ENCODE assay signal across 9 mouse cellular contexts in the genomic region with DNA sequence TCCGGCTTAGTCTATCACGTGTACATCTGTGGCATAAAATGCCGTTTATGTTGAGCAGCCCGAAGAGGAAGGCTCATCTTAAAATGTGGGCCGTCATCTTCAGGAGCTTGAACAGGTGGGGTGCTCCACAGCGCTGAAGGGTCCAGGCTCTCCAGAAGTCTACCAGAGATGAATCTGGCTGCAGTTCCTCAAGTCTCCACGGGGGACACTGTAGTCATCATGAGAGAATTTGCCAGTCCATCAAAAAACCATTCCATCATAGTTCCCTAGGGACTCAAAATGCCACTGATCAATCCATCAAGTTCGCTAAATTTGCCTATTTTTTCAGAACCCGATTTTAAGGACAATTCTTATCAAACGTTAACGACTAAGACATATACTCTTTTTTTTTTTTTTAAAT. TPM values are rescaled to one million over a fixed set of nuclear protein-coding genes. Genes with fewer than 3 reads are reported as not detected.
DNase-seq lines count a peak whose midpoint lies in the region; ATAC-seq and TF ChIP-seq lines count a peak whose summit lies in the region.
"Had no signal": no experiment of that assay in that cellular context is flagged by ENCODE, and none has a peak within 500 bp of the region (broad histone marks: within the 10 kb centered on the region; RNA-seq: fewer than 3 reads in every experiment).

No protein-coding gene starts in this region.

- H3K9me3 ChIP-seq in hindbrain, embryonic 14.5 days (ENCODE audit: control insufficient read depth, low read length) = no peaks in the 10 kb centered on the region
- H3K9me3 ChIP-seq in hindbrain, embryonic 13.5 days = no peaks in the 10 kb centered on the region
- H3K9me3 ChIP-seq in MEL (replicated peaks; ENCODE audit: insufficient read depth, low read length) = no peaks in the 10 kb centered on the region

- no peak overlapping the region for H3K4me3 ChIP-seq in hindbrain, embryonic 14.5 days (replicated peaks; ENCODE audit: low read length)
- no peak overlapping the region for H3K4me3 ChIP-seq in hindbrain, embryonic 13.5 days
- H3K4me3 ChIP-seq in MEL (ENCODE audit: control insufficient read depth in 1 of 2, insufficient read depth in 1 of 2, low read depth in 2 of 2, low read length in 2 of 2) = no peak overlapping the region
- H3K4me3 ChIP-seq in cerebellum, adult 2 months (replicated peaks; ENCODE audit: insufficient read depth, low read depth, low read length) = no peak overlapping the region

- no peaks in the 10 kb centered on the region for H3K27me3 ChIP-seq in hindbrain, embryonic 14.5 days (ENCODE audit: control insufficient read depth, insufficient read depth, low read length)
- no peaks in the 10 kb centered on the region for H3K27me3 ChIP-seq in hindbrain, embryonic 13.5 days
- H3K27me3 ChIP-seq in MEL (ENCODE audit: control insufficient read depth in 1 of 2, insufficient read depth in 2 of 2, low read length in 2 of 2) = no peaks in the 10 kb centered on the region
- H3K27me3 ChIP-seq in cerebellum, adult 2 months (ENCODE audit: control insufficient read depth, insufficient read depth, low read length) = no peaks in the 10 kb centered on the region; the same call in 1 of the 2 replicates

- WGBS in hindbrain, embryonic 14.5 days = 42% methylated on average over 11 of the region's 11 CpGs
- 46% methylated on average over 11 of the region's 11 CpGs for WGBS in hindbrain, embryonic 13.5 days
- WGBS in cerebellum, adult 2 months = 41% methylated on average over 11 of the region's 11 CpGs

- no peak overlapping the region for H3K9ac ChIP-seq in hindbrain, embryonic 14.5 days
- no peak overlapping the region for H3K9ac ChIP-seq in hindbrain, embryonic 13.5 days
- no peak overlapping the region for H3K9ac ChIP-seq in MEL (ENCODE audit: control insufficient read depth, low read depth, low read length, poor library complexity, severe bottlenecking)

- no peak for TF ChIP-seq POLR2A in MEL (IDR thresholded peaks at IDR 0.05; ENCODE audit: control insufficient read depth in 1 of 2, insufficient read depth in 1 of 2, low read depth in 1 of 2, low read length in 2 of 2, poor library complexity in 1 of 2)
- TF ChIP-seq POLR2A in cerebellum, adult 2 months (IDR thresholded peaks at IDR 0.05; ENCODE audit: borderline replicate concordance, insufficient read depth, low read length) = no peak

- TF ChIP-seq CTCF in MEL (IDR thresholded peaks at IDR 0.05 in 2 of 3, conservative IDR thresholded peaks at IDR 0.05 in 1 of 3; ENCODE audit: control insufficient read depth in 1 of 3, insufficient read depth in 1 of 3, low read depth in 2 of 3, low read length in 3 of 3, poor library complexity in 1 of 3, severe bottlenecking in 1 of 3) = peak; percentile 45 to 61 (median 47)
- peak; percentile 75 for TF ChIP-seq CTCF in cerebellum, adult 2 months (IDR thresholded peaks at IDR 0.05; ENCODE audit: borderline replicate concordance, insufficient read depth, low read depth, low read length)

- TF ChIP-seq EP300 in MEL (IDR thresholded peaks at IDR 0.05; ENCODE audit: low read depth in 1 of 2, low read length in 2 of 2) = no peak

- peak; percentile 8 for TF ChIP-seq RAD21 in MEL (IDR thresholded peaks at IDR 0.05; ENCODE audit: low read depth, low read length)

- no peaks in the 10 kb centered on the region for H3K36me3 ChIP-seq in hindbrain, embryonic 14.5 days (replicated peaks; ENCODE audit: control insufficient read depth, insufficient read depth)
- H3K36me3 ChIP-seq in hindbrain, embryonic 13.5 days = no peaks in the 10 kb centered on the region
- no peaks in the 10 kb centered on the region for H3K36me3 ChIP-seq in MEL (ENCODE audit: control insufficient read depth in 1 of 2, insufficient read depth in 2 of 2, low read length in 2 of 2)

- intact Hi-C loops in gastrocnemius, postnatal 14 days (cut with DNase I; ENCODE audit: low total_unique reads) = loop anchor here (5.0 to 10.0 kb wide), 3 partner anchors 66 to 151 kb away; no protein-coding TSS in a partner anchor
- intact Hi-C loops in left cerebral cortex, postnatal 10 days (cut with DNase I) = no loop called here

- no peak overlapping the region for H3K4me2 ChIP-seq in hindbrain, embryonic 14.5 days (replicated peaks)
- H3K4me2 ChIP-seq in hindbrain, embryonic 13.5 days = no peak overlapping the region

- ATAC-seq in hindbrain, embryonic 14.5 days (ENCODE audit: low FRiP score) = no peak
- no peak for ATAC-seq in hindbrain, embryonic 13.5 days (ENCODE audit: low FRiP score)

- peak; percentile 63 for DNase-seq in hindbrain, embryonic 14.5 days (ENCODE audit: low spot score)
- peak; percentile 18 for DNase-seq in MEL (ENCODE audit: low read depth, low spot score)
- DNase-seq in cerebellum, adult 2 months = peak; percentile 58 to 78
- peak; percentile 39 for DNase-seq in gastrocnemius, postnatal 14 days
- DNase-seq in left cerebral cortex, postnatal 10 days (ENCODE audit: extremely low spot score in 1 of 2, low spot score in 2 of 2) = peak; percentile 49 to 56
- peak; percentile 44 for DNase-seq in right cerebral cortex, adult 18-20 months
- DNase-seq in spleen, postnatal 36 days (ENCODE audit: low spot score in 2 of 2) = no peak

- H3K79me2 ChIP-seq in MEL (ENCODE audit: control insufficient read depth, insufficient read depth, low read length, poor library complexity) = no peaks in the 10 kb centered on the region

- H3K27ac ChIP-seq in hindbrain, embryonic 14.5 days = no peak overlapping the region
- H3K27ac ChIP-seq in hindbrain, embryonic 13.5 days = no peak overlapping the region
- H3K27ac ChIP-seq in MEL (ENCODE audit: control insufficient read depth, low read depth, low read length) = no peak overlapping the region
- no peak overlapping the region for H3K27ac ChIP-seq in cerebellum, adult 2 months (ENCODE audit: insufficient read depth, low read length)

- no peaks in the 10 kb centered on the region for H3K4me1 ChIP-seq in hindbrain, embryonic 14.5 days (replicated peaks; ENCODE audit: control insufficient read depth, insufficient read depth, low read length)
- peaks cover 11% of the 10 kb centered on the region; the same call in 1 of the 2 replicates for H3K4me1 ChIP-seq in hindbrain, embryonic 13.5 days (replicated peaks)
- no peaks in the 10 kb centered on the region for H3K4me1 ChIP-seq in MEL (ENCODE audit: control insufficient read depth in 1 of 2, insufficient read depth in 2 of 2, low read length in 2 of 2)
- peaks cover 9% of the 10 kb centered on the region for H3K4me1 ChIP-seq in cerebellum, adult 2 months (ENCODE audit: control insufficient read depth, insufficient read depth, low read length)

TF ChIP-seq in MEL, 35 proteins besides CTCF, POLR2A, EP300 and RAD21:
- no peak for TF ChIP-seq MXI1 (IDR thresholded peaks at IDR 0.05; ENCODE audit: low read depth, low read length)
- TF ChIP-seq SMC3 (IDR thresholded peaks at IDR 0.05; ENCODE audit: low read depth, low read length) = peak; percentile 11; the same call in 1 of the 2 replicates
- TF ChIP-seq E2F4 (IDR thresholded peaks at IDR 0.05; ENCODE audit: borderline replicate concordance, low read depth, low read length) = no peak
- no peak for TF ChIP-seq GABPA (IDR thresholded peaks at IDR 0.05; ENCODE audit: low read depth, low read length)
- TF ChIP-seq MYC (IDR thresholded peaks at IDR 0.05; ENCODE audit: low read depth, low read length) = no peak
- no peak for TF ChIP-seq CHD1 (IDR thresholded peaks at IDR 0.05; ENCODE audit: low read depth, low read length)
- no peak for TF ChIP-seq HCFC1 (IDR thresholded peaks at IDR 0.05; ENCODE audit: low read depth, low read length)
TF ChIP-seq in MEL: peak in this region for 1.

RNA-seq across cellular contexts. Expression of gene Hspb8, which starts 36.6 kb away (rescaled TPM):
- polyA plus RNA-seq in hindbrain, embryonic 14.5 days (2014; fragmentation: Nextera tagmentation; extraction: Ambion mirVana) = 4.7 and 5.6 TPM in 2 replicates
- 5.3 and 6.1 TPM in 2 replicates for polyA plus RNA-seq in hindbrain, embryonic 13.5 days (2015; fragmentation: Nextera tagmentation; extraction: Ambion mirVana)
- not detected in 2 replicates for total RNA-seq in MEL (2012; rRNA removed)
- not detected for polyA plus RNA-seq in MEL (2012; ENCODE audit: insufficient read depth in 1 of 2, insufficient read length in 2 of 2, low read depth in 1 of 2, low replicate concordance in 2 of 2, missing spikeins in 1 of 2)
- polyA plus RNA-seq in cerebellum, adult 2 months (2012; rRNA removed) = 29.5 and 32.1 TPM in 2 replicates
- total RNA-seq in gastrocnemius, postnatal 14 days (2021) = 100 to 1,000 TPM; 201 to 287 TPM
- 1 to 10 TPM; 4.1 to 6.3 TPM for total RNA-seq in left cerebral cortex, postnatal 10 days (2021)
- total RNA-seq: neutrophil, adult 5-6 weeks had no signal

Comparison
In these comparisons a context has a peak if more than half of its experiments do, and no peak if none do; other contexts are left out.
1. DNase-seq: peak in hindbrain, embryonic 14.5 days (single experiment), MEL (single experiment), cerebellum, adult 2 months (2 of 2), gastrocnemius, postnatal 14 days (single experiment), left cerebral cortex, postnatal 10 days (2 of 2) and right cerebral cortex, adult 18-20 months (single experiment); none in spleen, postnatal 36 days (0 of 2).